Mouse (Mus musculus) gastrocnemius, adult 8-10 months (tissue): ENCODE data around the gene Phyhipl. TPM values are rescaled to one million over a fixed set of nuclear protein-coding genes. Genes with fewer than 3 reads are reported as not detected.
A peak's percentile ranks its signal among the peaks of the same experiment; 100 is the strongest.

ENCODE experiments used
- DNase-seq, 2 experiments: peaks; one replicate each; pipeline ENCODE4 v3.0.0; 2022; ENCODE audit warnings: low spot score in 2 of 2
- total RNA-seq, 4 experiments: library from RNA; stranded (reverse); gene quantifications; 2 replicates each; pipeline ENCODE4 v1.2.4; 2022

The Phyhipl gene
- total RNA-seq, 4 experiments from 2014 or later = not detected

- DNase-seq = no peak
Measured at GRCm38 (mm10) chr10:70533301-70533781, 122.4 kb downstream of the Phyhipl start.

DNA sequence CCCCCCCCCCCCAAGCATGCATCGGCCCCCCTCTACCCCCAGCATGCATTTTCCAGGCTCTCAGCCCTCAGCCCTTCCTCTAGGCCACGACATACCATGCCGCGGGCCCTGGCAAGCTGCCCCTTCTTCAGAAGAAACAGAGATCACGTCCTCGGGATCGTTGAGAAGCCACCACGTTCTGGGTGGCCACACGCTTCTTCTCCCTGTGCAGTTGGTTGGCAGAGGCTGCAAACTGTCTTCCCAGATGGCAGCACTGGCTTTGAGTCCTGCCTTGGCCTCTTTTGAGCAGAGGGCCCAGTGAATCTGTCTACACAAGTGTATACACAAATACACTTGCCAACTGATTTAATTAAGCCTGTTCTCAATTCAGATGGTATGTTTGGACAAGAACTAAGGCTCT is 123.5 kb downstream of the Phyhipl start:
- DNase-seq = no peak

DNA sequence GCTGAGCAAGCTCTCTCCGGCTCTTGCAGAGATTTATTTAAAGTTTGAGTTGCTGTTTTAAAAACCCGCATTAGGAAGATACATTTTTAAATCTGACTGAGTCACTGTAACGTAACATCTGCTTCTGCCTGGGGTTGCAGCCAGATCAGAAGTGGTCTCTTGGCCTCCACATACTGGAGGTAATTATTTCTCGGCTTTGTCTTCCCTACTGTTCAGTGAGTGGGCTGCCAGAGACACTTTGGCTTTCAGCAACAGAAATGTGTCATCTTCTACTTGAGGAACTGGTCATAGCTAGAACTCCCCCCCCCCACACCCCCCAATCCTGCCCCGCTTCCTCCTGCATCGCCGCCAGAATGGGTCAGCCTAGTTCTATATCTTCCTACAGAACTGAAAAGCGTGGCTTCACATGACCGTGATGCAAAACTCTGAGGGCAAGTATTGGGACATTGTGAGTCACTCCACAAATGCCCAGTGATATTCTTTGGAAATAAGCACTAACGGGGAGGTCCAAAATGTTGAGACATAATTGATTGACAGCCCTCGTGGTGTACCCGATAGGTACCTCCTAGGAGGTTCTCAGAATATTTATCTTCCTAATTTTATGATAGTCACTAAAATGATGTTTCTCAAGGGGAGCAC is 125.5 kb downstream of the Phyhipl start:
- DNase-seq = no peak

DNA sequence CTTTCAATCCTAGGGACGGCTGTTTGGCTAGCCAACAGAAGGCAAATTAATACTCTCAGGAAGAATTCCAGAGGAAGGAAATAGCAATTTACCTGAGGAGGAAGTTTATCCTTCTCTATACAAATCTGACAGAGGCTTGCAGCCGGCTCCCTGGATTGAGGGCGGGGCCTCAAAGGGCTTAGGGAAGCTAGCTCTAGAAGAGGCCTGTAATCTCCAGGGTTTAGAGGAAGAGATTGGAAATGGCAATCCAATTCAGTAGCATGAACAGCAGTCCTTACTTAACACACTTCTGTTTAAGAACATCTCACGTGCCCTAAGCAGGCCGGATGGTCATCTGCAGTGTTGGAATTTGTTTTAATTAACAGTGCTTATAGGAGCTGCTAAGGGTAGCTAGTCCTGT is 134.4 kb downstream of the Phyhipl start:
- DNase-seq = no peak

DNA sequence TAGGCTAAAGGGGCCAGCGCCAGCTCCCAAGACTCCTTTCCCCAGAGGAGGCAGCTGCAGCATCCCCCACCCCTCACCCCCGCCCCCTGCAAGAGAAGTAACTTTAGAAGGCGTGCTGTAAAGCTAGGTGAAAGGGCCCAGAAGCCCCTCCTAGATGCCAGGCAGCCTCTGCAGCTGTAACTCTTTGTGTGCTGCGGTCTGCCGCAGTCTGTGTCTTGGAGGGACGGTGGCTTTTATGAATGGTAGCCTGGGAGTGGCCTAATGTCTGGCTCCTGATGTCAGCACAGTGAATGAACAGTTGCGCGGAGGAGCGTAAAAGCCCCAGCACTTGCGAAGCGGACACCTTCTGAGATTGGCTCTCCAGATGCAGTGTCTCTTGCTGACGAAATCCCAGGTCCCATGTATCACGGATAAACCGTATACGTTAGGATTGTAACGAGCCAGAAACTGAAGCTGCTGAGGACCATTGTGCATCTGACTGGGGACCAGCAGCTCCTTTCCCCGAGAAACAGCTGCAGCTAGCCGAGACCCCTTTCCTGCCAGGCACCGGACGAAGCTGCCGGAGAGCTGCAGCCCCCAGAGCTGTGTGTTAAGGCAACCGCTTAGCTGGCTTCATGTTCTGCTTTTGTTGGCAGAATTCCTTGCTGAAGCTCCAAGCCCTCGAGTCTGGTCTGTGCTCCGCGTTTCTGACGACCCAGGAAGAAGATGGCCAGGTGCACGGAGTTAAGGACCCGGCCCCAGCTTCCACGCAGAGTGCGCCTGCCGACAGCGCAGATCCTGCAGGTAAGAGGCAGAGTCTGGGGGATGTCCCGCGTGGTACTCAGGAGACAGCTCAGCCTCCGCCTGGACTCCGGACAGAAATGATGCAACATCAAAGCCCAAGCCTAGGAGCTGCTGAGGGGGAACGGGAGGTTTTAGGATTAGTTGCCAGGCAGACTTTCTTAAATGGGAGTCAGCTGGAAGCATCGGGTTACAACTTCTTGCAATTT is 135.3 kb downstream of the Phyhipl start:
- DNase-seq = peak; percentile 23 to 30

DNA sequence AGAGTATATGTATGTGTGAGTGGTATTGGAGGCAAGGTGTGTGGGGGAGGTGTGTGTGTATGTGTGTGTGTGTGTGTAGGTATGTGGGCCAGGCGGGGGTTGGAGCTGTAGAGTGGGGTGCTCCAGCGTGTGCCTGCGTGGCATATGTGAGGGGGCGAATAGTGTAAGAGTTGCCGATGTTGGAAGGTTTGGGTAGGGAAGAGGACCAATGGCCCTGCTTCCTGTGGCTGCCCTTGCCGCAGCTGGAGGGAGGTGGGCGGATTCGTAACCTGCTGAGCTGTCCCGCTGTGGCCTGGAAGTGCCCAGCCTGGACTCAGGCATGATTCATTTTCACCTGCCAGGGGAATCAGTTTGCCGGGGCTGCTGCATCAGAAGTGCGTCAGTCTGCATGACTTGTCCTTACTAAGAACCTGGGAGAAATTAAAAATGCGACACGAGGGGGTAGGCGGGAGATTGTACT is 136.1 kb downstream of the Phyhipl start:
- DNase-seq = no peak

- no peak for DNase-seq
Measured at GRCm38 (mm10) chr10:70516661-70517060, 139.1 kb downstream of the Phyhipl start.

DNA sequence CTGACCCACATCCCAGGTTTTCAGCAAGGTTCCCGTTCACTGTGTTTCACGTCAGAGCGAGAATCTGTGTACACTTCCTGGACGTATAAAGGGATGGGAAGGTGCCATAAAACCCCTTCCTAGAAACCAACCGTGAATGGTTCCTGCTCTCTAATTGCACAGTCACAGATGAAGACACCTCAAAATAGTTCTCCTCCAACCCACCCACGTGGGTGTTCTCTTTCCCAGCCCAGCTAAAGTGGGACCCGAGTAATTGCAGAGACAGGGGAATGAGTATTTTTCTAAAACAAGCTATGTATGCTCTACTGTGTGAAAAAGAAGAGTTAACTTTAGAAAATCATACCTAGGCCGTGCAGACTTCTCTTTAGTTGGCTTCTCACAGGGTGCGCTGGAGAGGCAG is 140.9 kb downstream of the Phyhipl start:
- DNase-seq = no peak

DNA sequence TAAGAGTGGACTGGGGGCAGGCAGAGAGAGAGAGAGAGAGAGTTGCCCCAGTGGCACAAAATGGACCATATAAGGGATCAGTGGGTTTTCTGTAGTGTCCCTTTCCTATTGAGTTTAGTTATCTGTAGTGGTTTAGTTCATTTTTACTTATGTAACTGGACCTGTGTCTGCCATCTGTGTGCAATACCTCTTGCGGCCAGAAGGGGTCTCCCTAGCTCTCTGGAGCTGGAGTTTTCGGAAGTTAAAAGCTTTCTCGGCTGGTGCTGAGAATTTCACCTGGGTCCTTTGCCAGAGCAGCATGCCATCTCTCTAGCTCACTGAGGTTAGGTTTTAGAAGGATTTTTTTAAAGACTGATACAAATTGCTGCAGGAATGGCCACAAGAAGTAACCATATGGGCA is 147.9 kb downstream of the Phyhipl start:
- DNase-seq = no peak

Other genes starting within 250 kb of the Phyhipl start
- 1 to 10 TPM; 4.6 to 7.6 (median 5.6) TPM for gene Fam13c, start 215.5 kb downstream of the Phyhipl start, total RNA-seq